Mouse (Mus musculus) liver, embryonic 14.5 days (tissue): ENCODE data around the gene Slc7a8. TPM values are rescaled to one million over a fixed set of nuclear protein-coding genes. Genes with fewer than 3 reads are reported as not detected.

Experiments
- ATAC-seq: fragments of 200-750 bp; cut with Nextera tagmentation; 2 replicates; pipeline ENCODE4 v1.8.0; 2017; ENCODE audit warnings: moderate number of reproducible peaks, mild to moderate bottlenecking, moderate library complexity; ENCODE audit not compliant: insufficient read depth
- DNase-seq, 3 experiments: peaks; one replicate each; pipeline ENCODE4 v3.0.0-alpha.2; 2012 to 2013; ENCODE audit warnings: low read depth in 3 of 3, low spot score in 3 of 3
- H3K27ac ChIP-seq: fragments of 300-500 bp; sonication (generic); 2 replicates; pipeline ENCODE4 v1.5.1; 2014; ENCODE audit warnings: moderate library complexity, mild to moderate bottlenecking, control low read depth, inconsistent platforms
- H3K27me3 ChIP-seq: fragments of 300-500 bp; sonication (generic); 2 replicates; pipeline ENCODE4 v1.6.1; 2014; ENCODE audit warnings: mild to moderate bottlenecking, low read length, moderate library complexity; ENCODE audit not compliant: control insufficient read depth, insufficient read depth
- H3K36me3 ChIP-seq: fragments of 300-500 bp; sonication (generic); replicated peaks from 2 replicates; pipeline ENCODE4 v1.6.1; 2014; ENCODE audit warnings: low read depth; ENCODE audit not compliant: control insufficient read depth, insufficient read depth
- H3K4me1 ChIP-seq, 2 experiments: fragments of 200-500 bp in 1 of 2; fragments of 300-500 bp in 1 of 2; sonication (generic) in 1 of 2; replicated peaks; 2 replicates each; pipeline ENCODE4 v1.6.1; 2012 to 2014; ENCODE audit warnings: antibody characterized with exemption in 1 of 2, inconsistent platforms in 1 of 2, low read length in 1 of 2; ENCODE audit not compliant: control insufficient read depth in 2 of 2, insufficient read depth in 2 of 2
- H3K4me2 ChIP-seq: fragments of 300-500 bp; sonication (generic); 2 replicates; pipeline ENCODE4 v1.6.1; 2014; ENCODE audit warnings: low read depth, mild to moderate bottlenecking, control low read depth, moderate library complexity
- H3K4me3 ChIP-seq, 2 experiments: fragments of 200-500 bp in 1 of 2; fragments of 300-500 bp in 1 of 2; sonication (generic) in 1 of 2; 2 replicates each; pipeline ENCODE4 v1.5.1; 2012 to 2014; ENCODE audit warnings: low read depth in 2 of 2, low read length in 2 of 2, mild to moderate bottlenecking in 2 of 2, control low read depth in 1 of 2, inconsistent platforms in 1 of 2, moderate library complexity in 1 of 2; ENCODE audit not compliant: insufficient read depth in 1 of 2
- H3K9ac ChIP-seq: fragments of 300-500 bp; sonication (generic); replicated peaks from 2 replicates; pipeline ENCODE4 v1.6.1; 2014; ENCODE audit warnings: mild to moderate bottlenecking, control low read depth, moderate library complexity
- H3K9me3 ChIP-seq: fragments of 300-500 bp; sonication (generic); 2 replicates; pipeline ENCODE4 v1.6.1; 2016; ENCODE audit warnings: low read length, mixed read lengths; ENCODE audit not compliant: control insufficient read depth
- CTCF ChIP-seq: IDR thresholded peaks from 2 replicates; pipeline ENCODE4 v1.5.1; 2016; ENCODE audit warnings: antibody characterized with exemption, low read depth, control low read depth
- EP300 ChIP-seq: IDR thresholded peaks from 2 replicates; pipeline ENCODE4 v1.6.1; 2016; ENCODE audit warnings: antibody characterized with exemption, low read depth
- WGBS: fragments of 180-500 bp; shearing (Covaris S2); extraction: QIAGEN DNeasy Blood & Tissue Kit; methylation state at CpG from one replicate; pipeline ENCODE4 v1.1.7; 2014; ENCODE audit not compliant: insufficient replicate concordance; 5-methylcytosine and 5-hydroxymethylcytosine counted together
- polyA plus RNA-seq, 2 experiments: library from polyadenylated mRNA; depleted of rRNA in 1 of 2; stranded (reverse) in 1 of 2; unstranded in 1 of 2; fragments of >200 nt; fragmentation: Nextera tagmentation in 1 of 2; extraction: Ambion mirVana in 1 of 2; gene quantifications; 2 replicates each; pipeline versions ENCODE4 v1.2.1 to v1.2.3; 2012 to 2014

Gene Slc7a8
- polyA plus RNA-seq, 2 experiments: 3.3 to 3.7 TPM

DNA sequence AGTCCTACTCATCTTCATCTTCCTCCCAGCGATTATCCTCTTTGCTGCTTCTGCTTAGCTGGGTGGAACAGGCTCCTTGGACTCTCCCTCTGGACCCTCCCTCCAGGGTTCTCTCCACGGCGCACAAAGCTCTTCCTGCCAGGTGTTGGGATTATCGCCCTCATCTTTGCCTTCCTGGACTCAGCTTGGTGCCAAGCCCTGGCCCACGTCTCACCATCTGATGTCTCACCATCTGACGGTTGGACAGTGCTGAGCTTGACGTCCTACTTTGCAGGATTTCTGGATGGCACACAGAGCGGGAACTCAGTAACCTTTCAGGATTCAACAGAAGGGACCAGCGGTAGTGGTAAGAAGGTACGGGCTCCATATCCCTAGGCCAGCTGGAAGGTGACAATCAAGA, 60.0 kb downstream of the Slc7a8 start:
- DNase-seq (no peak), ATAC-seq (no peak)
- no peak for TF ChIP-seq EP300
- TF ChIP-seq CTCF: no peak
- no peak overlapping the region for H3K4me3 ChIP-seq
- 74% methylated on average over 10 of the region's 10 CpGs for WGBS
- no peak overlapping the region for H3K9ac ChIP-seq
- no peaks in the 10 kb centered on the region for H3K27me3 ChIP-seq
- no peaks in the 10 kb centered on the region for H3K9me3 ChIP-seq
- H3K36me3 ChIP-seq: no peaks in the 10 kb centered on the region
- H3K4me2 ChIP-seq: no peak overlapping the region
- no peaks in the 10 kb centered on the region for H3K4me1 ChIP-seq
- no peak overlapping the region for H3K27ac ChIP-seq

DNA sequence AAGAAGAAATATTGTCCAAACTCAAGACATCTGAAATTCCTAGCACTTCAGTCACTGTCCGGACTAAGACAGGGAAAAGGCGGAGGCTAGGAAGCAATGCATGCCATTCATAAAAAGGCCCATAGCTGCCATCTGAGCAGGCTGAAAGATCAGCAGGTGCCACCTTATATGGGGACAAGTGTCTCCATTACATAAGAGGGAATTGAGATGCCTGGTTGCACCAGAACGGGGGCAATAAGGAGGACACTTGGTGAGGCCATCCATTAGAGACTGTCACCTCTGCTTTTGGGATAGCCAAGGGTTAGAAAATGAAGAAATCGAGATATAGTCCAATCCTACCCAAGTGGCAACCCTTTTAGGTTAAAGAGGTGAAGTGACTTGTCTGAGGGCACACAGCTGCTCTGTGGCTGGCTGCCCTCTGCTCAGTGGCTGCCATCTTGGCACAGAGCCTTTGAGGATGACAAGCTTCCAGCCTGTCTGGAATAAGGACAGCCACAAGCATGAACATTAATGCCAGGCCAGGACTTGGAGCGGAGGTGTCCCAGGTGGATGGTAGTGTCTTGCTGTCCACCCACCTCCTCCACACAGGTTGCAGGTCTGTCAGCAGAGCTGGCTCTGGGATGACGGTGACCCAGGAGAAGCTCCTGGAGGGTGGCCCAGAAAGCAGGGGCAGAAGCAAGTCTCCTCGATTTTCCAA, 60.9 kb downstream of the Slc7a8 start:
- WGBS: 64% methylated on average over 7 of the region's 7 CpGs
- Histone ChIP-seq H3K27ac (no peak overlapping the region), H3K4me1 (no peaks in the 10 kb centered on the region), H3K27me3 (no peaks in the 10 kb centered on the region), H3K36me3 (no peaks in the 10 kb centered on the region), H3K4me3 (no peak overlapping the region), H3K4me2 (no peak overlapping the region), H3K9me3 (no peaks in the 10 kb centered on the region), H3K9ac (no peak overlapping the region)
- no peak for DNase-seq
- no peak for ATAC-seq
- TF ChIP-seq CTCF (no peak), EP300 (no peak)

DNA sequence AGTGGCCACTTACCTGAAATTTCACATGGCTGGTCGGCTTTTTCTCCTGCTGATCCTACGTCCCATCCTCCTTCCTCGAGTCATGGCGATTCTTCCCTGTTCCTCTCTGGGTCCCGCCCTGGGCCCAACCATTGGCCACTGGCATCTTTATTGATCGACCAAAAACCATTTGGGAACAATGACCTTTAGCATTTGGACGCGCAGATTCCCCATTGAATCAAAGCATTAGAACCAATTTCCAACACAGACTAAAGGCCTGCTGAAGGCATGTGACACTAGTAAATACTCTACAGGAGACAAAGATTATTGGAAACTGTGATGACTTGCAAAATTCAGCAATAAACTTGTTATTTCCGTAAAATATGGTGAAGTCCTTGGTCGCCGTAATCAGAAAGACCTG, 61.7 kb downstream of the Slc7a8 start:
- H3K9me3 ChIP-seq: no peaks in the 10 kb centered on the region
- no peak overlapping the region for H3K27ac ChIP-seq
- no peaks in the 10 kb centered on the region for H3K36me3 ChIP-seq
- H3K27me3 ChIP-seq: no peaks in the 10 kb centered on the region
- H3K4me2 ChIP-seq: no peak overlapping the region
- H3K9ac ChIP-seq: no peak overlapping the region
- H3K4me3 ChIP-seq: no peak overlapping the region
- ATAC-seq: no peak
- TF ChIP-seq CTCF (no peak), EP300 (no peak)
- DNase-seq: no peak
- H3K4me1 ChIP-seq: peaks cover 0 to under 1% of the 10 kb centered on the region in 2 experiments; a peak in 1 of 4 replicates
- 71% methylated on average over 11 of the region's 11 CpGs for WGBS

DNA sequence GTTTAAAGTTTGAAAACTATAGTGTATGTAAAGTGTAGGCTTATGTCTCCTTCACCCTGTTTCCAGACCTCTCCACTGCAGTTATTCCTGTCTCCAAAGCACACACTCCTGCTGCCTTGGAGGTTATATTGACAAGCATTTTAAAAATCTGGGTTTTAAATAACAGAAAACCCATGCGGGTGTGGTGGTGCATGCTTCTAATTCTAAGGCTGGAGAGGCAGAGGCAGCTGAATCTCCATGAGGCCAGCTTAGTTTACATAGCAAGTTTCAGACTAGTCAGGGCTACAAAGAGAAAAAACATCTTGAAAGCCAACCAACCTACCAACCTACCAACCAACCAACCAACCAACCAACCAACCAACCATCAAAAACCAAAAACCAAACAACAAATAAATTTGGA, 66.3 kb downstream of the Slc7a8 start:
- no peak for DNase-seq
- H3K27ac ChIP-seq: no peak overlapping the region
- H3K27me3 ChIP-seq: no peaks in the 10 kb centered on the region; the same call in 1 of the 2 replicates
- TF ChIP-seq CTCF: no peak
- no peak for TF ChIP-seq EP300
- ATAC-seq: no peak
- peaks cover 0 to 11% of the 10 kb centered on the region in 2 experiments; a peak in 1 of 4 replicates for H3K4me1 ChIP-seq
- no peak overlapping the region for H3K9ac ChIP-seq
- no peaks in the 10 kb centered on the region for H3K36me3 ChIP-seq
- 63% methylated on average over 1 of the region's 1 CpGs for WGBS
- no peak overlapping the region for H3K4me3 ChIP-seq
- H3K4me2 ChIP-seq: no peak overlapping the region
- H3K9me3 ChIP-seq: no peaks in the 10 kb centered on the region

GRCm38 (mm10) chr14:54714617-54715081, 67.1 kb downstream of the Slc7a8 start:
- DNase-seq: no peak
- no peak overlapping the region for H3K27ac ChIP-seq

More at GRCm38 (mm10) chr14:54714617-54715081, 67.1 kb downstream of the Slc7a8 start:
- Histone ChIP-seq H3K4me3 (peak overlapping the region in 1 of 2 experiments; percentile 41; a peak in 3 of 4 replicates), H3K9me3 (no peaks in the 10 kb centered on the region), H3K27me3 (no peaks in the 10 kb centered on the region; the same call in 1 of the 2 replicates), H3K36me3 (no peaks in the 10 kb centered on the region), H3K4me2 (peak overlapping the region; percentile 78), H3K9ac (no peak overlapping the region), H3K4me1 (peaks cover 0 to 11% of the 10 kb centered on the region in 2 experiments; a peak in 1 of 4 replicates)
- peak; percentile 24; the same call in 1 of the 2 replicates for ATAC-seq
- WGBS: under 1% methylated on average over 15 of the region's 15 CpGs
- TF ChIP-seq EP300: no peak
- TF ChIP-seq CTCF: no peak
